Mouse (Mus musculus) liver, adult 2 months (tissue): ENCODE data around the gene Phf21a.

Experiments
- CTCF ChIP-seq: fragments of 200-500 bp; IDR thresholded peaks from 2 replicates; pipeline ENCODE4 v1.5.1; 2011; ENCODE audit warnings: low read depth, low read length, control low read depth
- POLR2A ChIP-seq: fragments of 200-500 bp; IDR thresholded peaks from 2 replicates; pipeline ENCODE4 v1.6.1; 2011; ENCODE audit warnings: low read length, control low read depth; ENCODE audit not compliant: insufficient read depth; ENCODE audit errors: extremely low read depth

DNA sequence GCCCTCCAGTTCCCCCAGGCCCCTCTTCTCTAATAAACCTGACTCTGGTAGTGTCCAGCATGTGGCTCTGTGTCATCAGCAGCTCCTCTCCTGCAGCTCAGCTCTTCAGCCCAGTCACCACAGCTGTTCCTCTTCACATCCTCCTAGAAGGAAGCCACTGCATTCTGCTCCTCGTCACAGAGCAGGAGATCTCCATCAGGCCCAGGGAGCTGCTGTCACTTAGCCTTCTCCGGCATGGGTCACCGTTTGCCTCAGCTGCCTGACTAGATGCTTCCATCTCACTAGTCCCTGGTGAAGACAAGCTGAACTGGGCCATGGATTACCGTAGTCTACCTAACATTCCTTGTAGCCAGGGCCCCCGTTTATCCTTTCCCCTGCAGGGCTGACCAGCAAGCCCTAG is 288.2 kb downstream of the Phf21a start:
- TF ChIP-seq POLR2A (no peak), CTCF (no peak)
